Mouse (Mus musculus) MEL (cell line): ENCODE results near the gene Ppp1r12a.

Experiments
- CHD1 ChIP-seq: IDR thresholded peaks from 2 replicates; pipeline ENCODE4 v1.6.1; 2012; ENCODE audit warnings: low read depth, mild to moderate bottlenecking, inconsistent platforms, low read length, improper control_type of control experiment
- CHD2 ChIP-seq: IDR thresholded peaks from 2 replicates; pipeline ENCODE4 v1.6.1; 2011; ENCODE audit warnings: low read length, improper control_type of control experiment
- CTCF ChIP-seq, 3 experiments: IDR thresholded peaks in 2 of 3; conservative IDR thresholded peaks in 1 of 3; 2 replicates each; pipeline ENCODE4 v1.5.1; 2011 to 2012; ENCODE audit warnings: low read length in 3 of 3, low read depth in 2 of 3, mild to moderate bottlenecking in 2 of 3, improper control_type of control experiment in 1 of 3, inconsistent platforms in 1 of 3, mixed read lengths in 1 of 3, moderate library complexity in 1 of 3; ENCODE audit not compliant: control insufficient read depth in 1 of 3, insufficient read depth in 1 of 3, poor library complexity in 1 of 3, severe bottlenecking in 1 of 3
- E2F4 ChIP-seq: IDR thresholded peaks from 2 replicates; pipeline ENCODE4 v1.6.1; 2011; ENCODE audit warnings: low read depth, low read length, improper control_type of control experiment, borderline replicate concordance
- EP300 ChIP-seq, 2 experiments: IDR thresholded peaks; 2 replicates each; pipeline ENCODE4 v1.6.1; 2011; ENCODE audit warnings: improper control_type of control experiment in 2 of 2, low read length in 2 of 2, low read depth in 1 of 2, mild to moderate bottlenecking in 1 of 2
- ETS1 ChIP-seq: IDR thresholded peaks from 2 replicates; pipeline ENCODE4 v1.6.1; 2012; ENCODE audit warnings: low read depth, mild to moderate bottlenecking, inconsistent platforms, low read length, improper control_type of control experiment, moderate library complexity
- GATA1 ChIP-seq: IDR thresholded peaks from 2 replicates; pipeline ENCODE4 v1.6.1; 2011; ENCODE audit warnings: low read depth, low read length, improper control_type of control experiment
- MYC ChIP-seq: IDR thresholded peaks from 2 replicates; pipeline ENCODE4 v1.6.1; 2011; ENCODE audit warnings: low read depth, mild to moderate bottlenecking, low read length, improper control_type of control experiment, moderate library complexity
- POLR2A ChIP-seq, 2 experiments: IDR thresholded peaks; 2 replicates each; pipeline ENCODE4 v1.6.1; 2011 to 2012; ENCODE audit warnings: low read length in 2 of 2, mild to moderate bottlenecking in 2 of 2, control low read depth in 1 of 2, improper control_type of control experiment in 1 of 2, low read depth in 1 of 2, moderate library complexity in 1 of 2; ENCODE audit not compliant: control insufficient read depth in 1 of 2, insufficient read depth in 1 of 2, poor library complexity in 1 of 2
- SMC3 ChIP-seq: IDR thresholded peaks from 2 replicates; pipeline ENCODE4 v1.6.1; 2011; ENCODE audit warnings: low read depth, low read length, improper control_type of control experiment
- TBP ChIP-seq: IDR thresholded peaks from 2 replicates; pipeline ENCODE4 v1.8.0; 2011; ENCODE audit warnings: low read depth, low read length, improper control_type of control experiment
- USF1 ChIP-seq: IDR thresholded peaks from 2 replicates; pipeline ENCODE4 v1.6.1; 2014; ENCODE audit warnings: low read depth, mild to moderate bottlenecking, inconsistent platforms, low read length, improper control_type of control experiment, moderate library complexity
- USF2 ChIP-seq, 2 experiments: IDR thresholded peaks; 2 replicates each; pipeline ENCODE4 v1.6.1; 2011 to 2012; ENCODE audit warnings: improper control_type of control experiment in 2 of 2, low read length in 2 of 2, borderline replicate concordance in 1 of 2, inconsistent platforms in 1 of 2, low read depth in 1 of 2, mild to moderate bottlenecking in 1 of 2; ENCODE audit not compliant: insufficient read depth in 1 of 2
- ZC3H11A ChIP-seq: IDR thresholded peaks from 2 replicates; pipeline ENCODE4 v1.6.1; 2012; ENCODE audit warnings: low read depth, mild to moderate bottlenecking, inconsistent platforms, low read length, improper control_type of control experiment

- TF ChIP-seq GATA1 (no peak), CTCF (IDR thresholded peaks at IDR 0.05 in 2 of 3, conservative IDR thresholded peaks at IDR 0.05 in 1 of 3; ENCODE audit: control insufficient read depth in 1 of 3, insufficient read depth in 1 of 3, low read depth in 2 of 3, low read length in 3 of 3, poor library complexity in 1 of 3, severe bottlenecking in 1 of 3) (no peak), USF2 (IDR thresholded peaks at IDR 0.05; ENCODE audit: borderline replicate concordance in 1 of 2, insufficient read depth in 1 of 2, low read depth in 1 of 2, low read length in 2 of 2) (no peak), CHD2 (no peak), E2F4 (no peak), POLR2A (IDR thresholded peaks at IDR 0.05; ENCODE audit: control insufficient read depth in 1 of 2, insufficient read depth in 1 of 2, low read depth in 1 of 2, low read length in 2 of 2, poor library complexity in 1 of 2) (peak; percentile 57 to 72; a peak in 2 of 4 replicates), SMC3 (no peak), ZC3H11A (no peak), CHD1 (no peak), EP300 (IDR thresholded peaks at IDR 0.05; ENCODE audit: low read depth in 1 of 2, low read length in 2 of 2) (no peak), TBP (no peak), MYC (no peak), ETS1 (0 out of 2 replicates have a peak, but pooled peaks have one; percentile 18), USF1 (no peak)
Observed at GRCm38 (mm10) chr10:108331784-108332561, 170.0 kb downstream of the Ppp1r12a start, which contains the start of gene Pawr.
